Mouse (Mus musculus) neural tube, embryonic 15.5 days (tissue): Measurements from ENCODE around the gene Car10. TPM values are rescaled to one million over a fixed set of nuclear protein-coding genes. Genes with fewer than 3 reads are reported as not detected.

ENCODE experiments used
- ATAC-seq: fragments of 200-750 bp; cut with Nextera tagmentation; 2 replicates; pipeline ENCODE4 v1.8.0; 2017; ENCODE audit warnings: mild to moderate bottlenecking, moderate TSS enrichment, moderate library complexity; ENCODE audit not compliant: low FRiP score
- H3K27ac ChIP-seq: fragments of 300-500 bp; sonication (generic); replicated peaks from 2 replicates; pipeline ENCODE4 v1.5.1; 2015; ENCODE audit warnings: mild to moderate bottlenecking, inconsistent platforms
- H3K27me3 ChIP-seq: fragments of 300-500 bp; sonication (generic); replicated peaks from 2 replicates; pipeline ENCODE4 v1.6.1; 2015; ENCODE audit warnings: inconsistent platforms
- H3K36me3 ChIP-seq: fragments of 300-500 bp; sonication (generic); 2 replicates; pipeline ENCODE4 v1.6.1; 2015; ENCODE audit warnings: inconsistent platforms
- H3K4me1 ChIP-seq: fragments of 300-500 bp; sonication (generic); 2 replicates; pipeline ENCODE4 v1.6.1; 2015; ENCODE audit warnings: inconsistent platforms
- H3K4me2 ChIP-seq: fragments of 300-500 bp; sonication (generic); 2 replicates; pipeline ENCODE4 v1.6.1; 2015; ENCODE audit warnings: inconsistent platforms, mild to moderate bottlenecking, moderate library complexity
- H3K4me3 ChIP-seq: fragments of 300-500 bp; sonication (generic); replicated peaks from 2 replicates; pipeline ENCODE4 v1.5.1; 2015; ENCODE audit warnings: mild to moderate bottlenecking, inconsistent platforms
- H3K9ac ChIP-seq: fragments of 300-500 bp; sonication (generic); replicated peaks from 2 replicates; pipeline ENCODE4 v1.6.1; 2015; ENCODE audit warnings: mild to moderate bottlenecking, inconsistent platforms
- H3K9me3 ChIP-seq: fragments of 300-500 bp; sonication (generic); replicated peaks from 2 replicates; pipeline ENCODE4 v1.6.1; 2016; ENCODE audit warnings: inconsistent platforms
- WGBS: fragments of 180-500 bp; shearing (Covaris S2); methylation state at CpG from one replicate; pipeline ENCODE4 v1.1.7; 2015; ENCODE audit warnings: mixed read lengths; 5-methylcytosine and 5-hydroxymethylcytosine counted together
- polyA plus RNA-seq: library from polyadenylated mRNA; unstranded; fragments of >200 nt; fragmentation: Nextera tagmentation; extraction: Ambion mirVana; gene quantifications from 2 replicates; pipeline ENCODE4 v1.2.1, GENCODE M21; 2015

Gene Car10
- polyA plus RNA-seq, 1 experiment from 2014 or later, result 69.1 TPM

DNA sequence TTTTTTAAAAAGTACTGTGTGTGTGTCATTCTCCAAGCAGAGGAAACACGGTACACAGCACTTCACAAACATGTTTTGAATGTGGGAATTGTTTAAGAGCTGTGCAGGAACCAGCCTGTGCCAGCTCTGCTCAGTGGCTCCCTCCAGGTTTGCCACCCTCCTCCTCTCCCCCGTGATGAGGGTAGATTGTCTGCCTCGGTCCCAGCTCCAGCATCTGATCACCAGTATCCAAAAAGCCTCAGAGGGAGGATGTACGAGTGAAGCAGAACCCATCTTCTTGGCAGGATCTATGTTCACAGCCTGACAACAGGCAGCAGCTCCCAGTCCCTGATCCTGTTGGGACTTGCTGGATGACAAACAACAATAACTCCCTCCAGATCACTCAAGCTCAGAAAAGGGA lies 500.3 kb downstream of the Car10 start:
- H3K36me3 ChIP-seq, result 0 out of 2 replicates have a peak, but pooled peaks cover 3% of the 10 kb centered on the region
- no peak overlapping the region for H3K4me3 ChIP-seq
- no peak for ATAC-seq
- no peak overlapping the region for H3K4me2 ChIP-seq
- peaks cover 5% of the 10 kb centered on the region for H3K4me1 ChIP-seq
- no peak overlapping the region for H3K27ac ChIP-seq
- 63% methylated on average over 4 of the region's 4 CpGs for WGBS
- H3K9ac ChIP-seq, result no peak overlapping the region
- no peaks in the 10 kb centered on the region for H3K9me3 ChIP-seq
- no peaks in the 10 kb centered on the region for H3K27me3 ChIP-seq

DNA sequence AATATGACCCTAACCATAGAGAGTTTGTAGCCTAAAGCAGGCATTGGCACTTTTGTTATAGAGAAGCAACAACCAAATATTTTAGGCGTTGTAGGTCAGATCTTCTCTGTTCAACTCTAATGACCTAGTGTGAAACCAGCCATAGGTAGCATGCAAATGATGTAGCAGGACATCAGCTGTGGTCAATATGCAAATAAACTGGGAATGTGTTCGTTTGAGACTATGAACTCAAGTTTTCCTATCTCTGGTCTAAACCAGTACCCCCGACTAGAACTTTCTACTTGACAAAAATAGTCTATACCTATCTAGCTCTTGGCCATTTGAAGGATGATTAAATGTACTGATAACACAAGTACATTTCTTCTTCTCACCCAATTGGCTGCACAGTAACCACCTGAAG lies 501.9 kb downstream of the Car10 start:
- 91% methylated on average over 3 of the region's 3 CpGs for WGBS
- no peak for ATAC-seq

DNA sequence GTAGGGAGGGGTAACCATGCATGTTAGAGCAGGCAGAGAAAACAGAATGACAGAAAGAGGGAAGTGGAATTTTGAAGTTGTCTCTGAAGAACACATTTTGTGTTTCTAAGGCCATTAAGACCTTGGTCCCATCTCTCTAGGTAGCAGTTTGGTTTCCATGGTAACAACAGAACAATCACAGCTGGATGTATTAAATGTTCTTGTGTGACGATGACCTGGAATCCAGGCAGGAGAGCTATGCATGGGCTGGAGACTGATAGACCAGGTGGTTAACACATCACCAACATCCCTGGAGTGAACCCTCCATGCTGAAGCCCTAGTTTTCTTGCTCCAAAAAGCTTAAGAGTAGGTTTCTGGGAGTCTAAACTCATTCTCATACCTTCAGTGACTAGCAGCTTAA lies 505.7 kb downstream of the Car10 start:
- H3K27me3 ChIP-seq, result no peaks in the 10 kb centered on the region
- peak; percentile 53 for ATAC-seq
- 0 out of 2 replicates have a peak overlapping the region, but pooled peaks have one; percentile 18 for H3K27ac ChIP-seq

More for the DNA sequence above, 501.9 kb downstream of the Car10 start:
- no peaks in the 10 kb centered on the region for H3K9me3 ChIP-seq
- peaks cover 13% of the 10 kb centered on the region for H3K4me1 ChIP-seq
- no peak overlapping the region for H3K4me3 ChIP-seq
- H3K27ac ChIP-seq, result no peak overlapping the region
- no peak overlapping the region for H3K9ac ChIP-seq
- no peak overlapping the region for H3K4me2 ChIP-seq
- H3K27me3 ChIP-seq, result no peaks in the 10 kb centered on the region
- 0 out of 2 replicates have a peak, but pooled peaks cover 3% of the 10 kb centered on the region for H3K36me3 ChIP-seq

DNA sequence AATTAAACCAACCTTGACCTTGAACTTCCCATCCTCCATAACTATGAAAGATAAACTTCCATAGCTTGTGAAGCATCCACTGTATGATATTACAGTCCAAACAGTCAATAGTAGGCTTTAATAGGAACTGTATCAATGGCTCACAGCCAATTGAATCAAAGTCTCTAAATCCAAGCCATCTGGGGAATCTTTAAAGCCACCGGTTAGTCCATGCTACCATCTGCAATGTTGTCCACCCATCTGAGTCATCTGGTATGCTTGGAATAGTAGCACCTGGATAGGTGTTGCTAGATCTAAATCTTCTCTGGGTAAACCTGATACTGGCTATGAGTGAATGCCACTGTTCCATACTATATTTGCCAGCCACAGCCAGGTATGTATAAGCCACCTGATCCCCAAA lies 509.3 kb downstream of the Car10 start:
- Histone ChIP-seq H3K27ac (no peak overlapping the region), H3K4me3 (no peak overlapping the region), H3K4me1 (peaks cover 16% of the 10 kb centered on the region), H3K36me3 (no peaks in the 10 kb centered on the region), H3K4me2 (no peak overlapping the region), H3K9me3 (no peaks in the 10 kb centered on the region), H3K9ac (no peak overlapping the region), H3K27me3 (no peaks in the 10 kb centered on the region)
- ATAC-seq, result no peak
- 100% methylated on average over 1 of the region's 1 CpGs for WGBS

More for the DNA sequence above, 505.7 kb downstream of the Car10 start:
- Histone ChIP-seq H3K4me1 (peaks cover 14% of the 10 kb centered on the region), H3K4me2 (no peak overlapping the region), H3K36me3 (0 out of 2 replicates have a peak, but pooled peaks cover 3% of the 10 kb centered on the region), H3K4me3 (no peak overlapping the region), H3K9ac (no peak overlapping the region), H3K9me3 (no peaks in the 10 kb centered on the region)
- WGBS, result 28% methylated on average over 1 of the region's 1 CpGs

DNA sequence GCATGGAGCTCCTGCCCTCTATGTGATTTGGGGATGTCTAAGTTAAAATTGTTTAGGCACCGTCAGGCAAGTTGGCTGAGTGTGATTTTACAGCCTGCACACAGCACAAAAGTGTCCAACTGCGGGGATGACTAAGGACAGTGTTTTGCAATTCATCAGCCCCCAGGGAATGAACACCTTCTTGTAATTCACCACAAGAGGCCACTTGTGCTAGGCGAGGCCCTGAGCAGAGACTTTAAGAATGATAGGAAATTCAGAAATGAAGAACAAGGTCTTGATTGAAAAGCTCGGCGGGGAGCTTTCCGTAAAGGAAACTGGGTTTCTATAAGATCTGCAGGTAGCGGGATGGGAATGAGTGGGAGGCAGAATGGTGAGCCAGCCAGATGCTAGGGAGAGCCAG lies 510.9 kb downstream of the Car10 start:
- Histone ChIP-seq H3K4me3 (no peak overlapping the region), H3K4me2 (no peak overlapping the region), H3K27me3 (no peaks in the 10 kb centered on the region), H3K27ac (no peak overlapping the region), H3K9me3 (no peaks in the 10 kb centered on the region), H3K9ac (no peak overlapping the region), H3K4me1 (peaks cover 5% of the 10 kb centered on the region; the same call in 1 of the 2 replicates), H3K36me3 (no peaks in the 10 kb centered on the region)
- 44% methylated on average over 7 of the region's 7 CpGs for WGBS
- no peak for ATAC-seq

DNA sequence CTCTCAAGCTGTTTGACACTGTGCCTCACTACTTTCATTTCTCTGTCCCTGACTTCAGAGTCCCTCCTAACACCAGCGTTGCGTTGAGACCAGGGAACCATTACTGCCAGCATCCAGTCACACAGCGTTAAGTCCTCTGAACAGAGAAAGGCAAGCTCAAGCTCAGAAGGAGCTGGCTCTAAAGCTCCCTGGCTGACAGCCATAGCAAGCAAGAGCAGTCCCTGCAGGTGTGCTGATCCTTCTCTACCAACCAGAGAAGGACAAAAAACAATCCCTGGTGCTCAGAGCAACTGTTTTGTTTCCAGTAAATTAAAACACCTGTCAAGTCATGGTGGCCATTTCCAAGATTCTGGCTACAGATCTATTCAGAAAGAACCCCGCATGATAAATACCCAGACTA lies 514.2 kb downstream of the Car10 start:
- H3K4me2 ChIP-seq, result no peak overlapping the region
- no peak for ATAC-seq
- 72% methylated on average over 4 of the region's 4 CpGs for WGBS
- 0 out of 2 replicates have a peak, but pooled peaks cover 3% of the 10 kb centered on the region for H3K4me1 ChIP-seq
- no peak overlapping the region for H3K27ac ChIP-seq
- H3K9ac ChIP-seq, result no peak overlapping the region
- H3K9me3 ChIP-seq, result no peaks in the 10 kb centered on the region
- H3K27me3 ChIP-seq, result no peaks in the 10 kb centered on the region
- no peaks in the 10 kb centered on the region for H3K36me3 ChIP-seq
- no peak overlapping the region for H3K4me3 ChIP-seq

DNA sequence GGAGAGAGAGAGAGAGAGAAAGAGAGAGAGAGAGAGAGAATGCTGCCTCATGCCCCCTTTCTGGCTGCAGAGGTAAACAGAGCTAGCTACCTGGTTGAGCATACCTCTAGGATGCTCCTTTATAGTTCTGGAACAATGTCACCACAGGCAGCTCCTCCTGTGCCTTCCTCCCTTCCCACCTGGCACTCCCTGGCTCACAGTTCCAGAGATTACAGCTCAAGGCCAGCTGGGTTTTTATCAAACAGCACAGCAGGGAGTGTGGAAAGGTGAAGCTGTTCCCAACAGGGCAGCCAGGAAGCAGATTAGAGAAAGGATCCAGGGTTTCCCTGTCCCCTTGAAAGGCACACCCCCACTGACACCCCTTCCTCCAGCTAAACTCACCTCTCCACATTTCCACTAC lies 517.0 kb downstream of the Car10 start:
- no peak overlapping the region for H3K9ac ChIP-seq
- no peak overlapping the region for H3K4me3 ChIP-seq
- no peaks in the 10 kb centered on the region for H3K36me3 ChIP-seq
- ATAC-seq, result no peak
- no peaks in the 10 kb centered on the region for H3K27me3 ChIP-seq
- no peak overlapping the region for H3K27ac ChIP-seq
- no peaks in the 10 kb centered on the region for H3K9me3 ChIP-seq
- H3K4me2 ChIP-seq, result no peak overlapping the region
- H3K4me1 ChIP-seq, result no peaks in the 10 kb centered on the region

DNA sequence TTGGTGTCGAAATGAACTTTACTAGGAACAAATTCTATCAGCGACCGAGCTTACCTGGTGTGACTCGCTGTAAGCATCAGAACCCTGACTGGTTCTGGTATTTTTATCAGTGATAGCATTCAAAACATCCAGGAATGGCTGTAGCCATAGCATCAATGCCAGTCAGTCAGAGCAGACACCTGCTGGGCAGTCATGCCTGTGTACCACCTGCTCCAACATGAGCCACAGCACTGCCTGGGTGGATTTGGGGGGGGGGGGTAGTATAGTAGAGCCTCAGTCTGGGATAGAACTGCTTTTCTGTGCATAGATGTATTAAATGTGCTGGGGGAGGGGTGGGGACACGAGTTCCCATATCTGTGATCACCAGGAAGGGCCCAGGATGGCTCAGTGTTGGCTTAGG lies 525.8 kb downstream of the Car10 start:
- H3K27me3 ChIP-seq, result no peaks in the 10 kb centered on the region
- no peak for ATAC-seq

DNA sequence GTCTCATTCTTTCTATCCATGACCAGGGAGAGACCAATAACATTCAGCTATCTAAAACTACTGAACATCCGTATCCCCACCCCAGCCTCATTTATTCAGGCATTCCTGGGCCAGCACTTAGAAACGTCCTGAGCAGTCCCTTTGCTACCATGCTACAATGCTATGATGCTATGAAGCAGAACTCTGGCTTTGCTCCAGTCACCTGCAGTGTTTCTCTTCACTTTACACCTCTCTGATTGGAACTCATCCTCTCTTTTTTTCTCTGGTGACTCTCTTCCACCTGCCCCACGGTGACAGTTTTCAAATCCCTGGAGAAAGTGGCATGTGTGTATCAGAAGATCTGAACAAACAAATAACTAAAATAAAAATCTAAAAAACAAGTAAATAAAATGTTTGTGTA lies 541.6 kb downstream of the Car10 start:
- Histone ChIP-seq H3K9ac (no peak overlapping the region), H3K36me3 (no peaks in the 10 kb centered on the region), H3K27ac (no peak overlapping the region), H3K9me3 (no peaks in the 10 kb centered on the region), H3K27me3 (no peaks in the 10 kb centered on the region), H3K4me2 (no peak overlapping the region), H3K4me1 (no peaks in the 10 kb centered on the region), H3K4me3 (no peak overlapping the region)
- 63% methylated on average over 3 of the region's 3 CpGs for WGBS
- no peak for ATAC-seq

More for the DNA sequence above, 525.8 kb downstream of the Car10 start:
- no peaks in the 10 kb centered on the region for H3K36me3 ChIP-seq
- no peak overlapping the region for H3K4me2 ChIP-seq
- 82% methylated on average over 5 of the region's 5 CpGs for WGBS
- no peak overlapping the region for H3K9ac ChIP-seq
- H3K27ac ChIP-seq, result no peak overlapping the region
- no peak overlapping the region for H3K4me3 ChIP-seq
- no peaks in the 10 kb centered on the region for H3K4me1 ChIP-seq
- H3K9me3 ChIP-seq, result no peaks in the 10 kb centered on the region

DNA sequence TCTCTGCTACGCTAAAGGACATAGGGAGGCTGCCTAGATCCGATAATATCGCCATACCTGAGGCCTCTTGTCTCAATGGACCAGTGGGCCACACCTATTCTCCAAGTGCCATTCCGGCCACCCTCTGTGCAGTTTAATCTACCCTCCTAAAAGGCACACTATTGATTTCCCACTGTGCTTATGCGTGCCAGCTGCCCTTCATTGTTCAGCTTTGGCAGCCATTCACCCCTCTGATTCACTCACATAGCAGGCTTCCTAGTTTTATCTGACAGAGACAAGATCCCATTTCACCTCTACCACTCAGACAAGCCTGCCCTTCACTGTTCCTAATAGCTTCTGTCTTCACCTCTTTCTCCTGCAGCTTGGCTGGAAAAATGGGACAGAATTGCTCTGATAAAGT lies 543.1 kb downstream of the Car10 start:
- WGBS, result 41% methylated on average over 5 of the region's 5 CpGs

DNA sequence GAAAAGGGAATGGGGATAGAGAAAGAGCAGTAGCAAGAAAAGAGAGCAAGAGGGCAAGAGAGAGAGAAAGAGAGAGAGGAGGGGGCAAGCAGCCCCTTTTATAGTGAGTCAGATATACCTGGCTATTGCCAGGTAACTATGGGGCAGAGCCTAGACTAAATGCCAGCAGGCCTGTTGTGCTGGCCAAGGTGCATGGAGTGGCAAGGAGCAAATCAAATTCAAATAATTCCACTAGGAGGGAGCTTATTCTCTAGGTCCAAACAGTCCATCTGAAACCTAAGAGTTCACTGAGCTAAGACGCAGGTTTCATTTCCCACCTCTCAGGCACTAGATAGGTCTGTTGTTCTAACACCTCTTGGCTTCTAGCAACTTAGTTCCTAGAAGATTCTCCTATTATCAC lies 544.5 kb downstream of the Car10 start:
- H3K27me3 ChIP-seq, result no peaks in the 10 kb centered on the region
- H3K4me1 ChIP-seq, result no peaks in the 10 kb centered on the region
- no peaks in the 10 kb centered on the region for H3K36me3 ChIP-seq
- WGBS, result 94% methylated on average over 1 of the region's 1 CpGs
- no peak overlapping the region for H3K9ac ChIP-seq
- H3K4me3 ChIP-seq, result no peak overlapping the region
- ATAC-seq, result no peak
- H3K27ac ChIP-seq, result no peak overlapping the region
- no peaks in the 10 kb centered on the region for H3K9me3 ChIP-seq
- H3K4me2 ChIP-seq, result no peak overlapping the region

More for the DNA sequence above, 543.1 kb downstream of the Car10 start:
- Histone ChIP-seq H3K4me1 (no peaks in the 10 kb centered on the region), H3K27me3 (no peaks in the 10 kb centered on the region), H3K4me3 (no peak overlapping the region), H3K9me3 (no peaks in the 10 kb centered on the region), H3K9ac (no peak overlapping the region), H3K36me3 (no peaks in the 10 kb centered on the region), H3K27ac (no peak overlapping the region), H3K4me2 (no peak overlapping the region)
- ATAC-seq, result no peak

DNA sequence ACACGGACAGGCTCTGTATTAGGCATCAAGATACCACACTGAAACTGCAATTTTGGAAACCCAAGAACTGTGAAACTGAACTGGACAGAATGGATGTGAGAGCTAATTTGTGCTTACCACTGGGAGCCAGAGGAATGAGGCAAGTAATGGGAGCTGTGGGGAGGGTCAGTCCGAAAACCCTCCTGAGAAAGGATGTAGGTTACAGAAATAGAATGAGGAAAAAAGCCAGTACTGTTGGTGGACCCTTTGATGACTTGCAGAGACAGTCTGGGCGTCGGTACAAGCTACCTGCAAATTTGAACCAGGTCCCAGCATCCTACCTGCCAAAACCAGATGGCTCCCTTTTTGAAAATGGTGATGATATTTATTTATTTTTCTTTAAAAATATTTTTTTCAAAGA lies 545.2 kb downstream of the Car10 start:
- H3K9ac ChIP-seq, result no peak overlapping the region
- no peak overlapping the region for H3K27ac ChIP-seq
- H3K9me3 ChIP-seq, result no peaks in the 10 kb centered on the region
- H3K4me3 ChIP-seq, result no peak overlapping the region
- no peak overlapping the region for H3K4me2 ChIP-seq
- no peaks in the 10 kb centered on the region for H3K36me3 ChIP-seq
- ATAC-seq, result no peak
- no peaks in the 10 kb centered on the region for H3K4me1 ChIP-seq
- no peaks in the 10 kb centered on the region for H3K27me3 ChIP-seq
- WGBS, result 94% methylated on average over 4 of the region's 4 CpGs

DNA sequence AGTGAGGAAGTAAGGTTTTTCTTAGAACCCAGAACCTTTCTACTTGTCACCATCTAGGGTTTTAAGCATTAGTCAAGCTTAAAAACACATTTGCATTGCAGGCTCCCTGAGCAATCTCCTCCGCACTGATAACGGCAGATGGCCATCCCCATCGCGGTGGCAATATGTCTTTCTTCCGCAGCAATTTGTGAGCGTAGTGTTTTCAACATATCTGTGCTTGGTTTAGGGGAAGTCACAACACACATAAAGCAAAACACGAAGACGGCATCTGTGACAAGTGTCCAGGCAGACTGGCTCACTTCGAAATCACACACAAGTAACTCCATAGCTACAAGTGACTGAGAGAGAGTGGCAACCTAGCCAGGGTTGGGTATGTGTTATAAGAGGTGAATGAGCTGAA lies 545.6 kb downstream of the Car10 start:
- no peaks in the 10 kb centered on the region for H3K9me3 ChIP-seq
- H3K4me2 ChIP-seq, result no peak overlapping the region
- no peak overlapping the region for H3K9ac ChIP-seq
- no peaks in the 10 kb centered on the region for H3K4me1 ChIP-seq
- H3K27me3 ChIP-seq, result no peaks in the 10 kb centered on the region
- 87% methylated on average over 9 of the region's 9 CpGs for WGBS
- H3K36me3 ChIP-seq, result no peaks in the 10 kb centered on the region
- no peak overlapping the region for H3K4me3 ChIP-seq
- H3K27ac ChIP-seq, result no peak overlapping the region
- ATAC-seq, result no peak
